Mouse (Mus musculus): ENCODE measurements around the gene Smarcd1.
A peak's percentile ranks its signal among the peaks of the same experiment; 100 is the strongest.
"Not testable (repeated sequence)": the region's sequence is repeated elsewhere in the genome, so short reads cannot be mapped to it uniquely, and the experiment has no call there.

Gene Smarcd1

DNA sequence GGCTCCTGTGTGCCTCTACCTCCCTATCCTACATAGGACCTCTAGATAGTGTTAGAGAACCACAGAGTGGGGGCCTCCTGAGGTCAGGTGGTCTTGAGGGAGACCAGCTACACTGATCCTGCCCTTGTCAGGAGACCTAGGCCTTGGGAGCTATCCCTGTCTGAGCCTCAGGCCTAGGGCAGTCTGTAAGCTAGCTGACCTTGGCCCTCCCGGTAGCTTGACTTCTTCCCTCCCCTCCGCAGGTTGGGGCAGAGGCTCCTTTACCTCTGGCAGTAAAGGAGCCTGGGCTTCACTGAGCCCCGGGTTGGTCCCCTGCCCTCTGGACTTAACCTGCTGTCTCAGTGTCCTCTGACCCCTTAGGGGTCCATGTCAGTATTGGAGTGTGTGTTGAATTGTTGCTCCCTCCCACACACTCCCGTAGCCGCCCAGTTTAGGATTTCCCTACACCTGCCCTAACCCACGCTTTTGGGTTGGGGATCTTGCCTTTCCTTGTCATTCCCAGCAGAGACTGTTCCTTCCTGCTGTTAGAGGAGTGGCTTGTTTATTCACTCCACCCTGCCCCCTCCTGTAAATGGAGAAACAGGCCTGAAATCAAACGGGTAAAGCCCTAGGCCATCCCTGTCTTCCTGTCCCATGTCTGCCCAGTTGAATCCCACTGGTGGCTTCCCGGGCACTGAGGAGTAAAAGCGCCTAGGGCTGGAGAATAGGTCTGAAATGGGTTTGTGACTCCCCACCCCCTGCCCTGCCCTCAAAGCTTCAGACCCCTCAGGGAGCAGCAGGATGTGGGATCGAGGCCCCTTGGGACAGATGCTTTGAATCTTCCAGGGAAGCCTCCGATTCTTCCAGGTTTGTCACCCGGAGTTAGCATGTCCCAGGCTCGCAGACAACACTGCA lies 11.0 kb downstream of the Smarcd1 start:
- DNase-seq (ENCODE audit: extremely low read depth, insufficient read length, low spot score), result no peak

DNA sequence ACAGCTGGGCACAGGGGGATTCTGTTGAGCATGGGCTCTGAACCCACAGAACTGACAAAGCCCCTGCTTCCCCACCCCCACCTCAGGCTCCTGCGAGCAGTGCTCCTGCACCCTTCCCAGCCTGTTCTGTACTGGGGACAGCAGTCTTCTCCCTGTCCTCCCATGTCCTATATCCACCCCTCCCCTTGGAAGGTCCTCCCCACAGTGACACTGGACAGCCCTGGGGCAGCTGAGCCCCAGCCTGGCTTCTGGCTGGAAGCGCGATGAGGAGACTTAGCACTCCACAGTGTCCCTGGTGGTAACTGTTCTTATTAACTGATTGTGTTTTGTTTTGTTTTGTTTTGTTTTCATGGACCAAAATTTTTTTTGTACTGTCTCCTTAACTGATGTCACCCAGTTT lies 11.6 kb downstream of the Smarcd1 start:
- DNase-seq (ENCODE audit: extremely low read depth, insufficient read length, low spot score), result no peak

DNA sequence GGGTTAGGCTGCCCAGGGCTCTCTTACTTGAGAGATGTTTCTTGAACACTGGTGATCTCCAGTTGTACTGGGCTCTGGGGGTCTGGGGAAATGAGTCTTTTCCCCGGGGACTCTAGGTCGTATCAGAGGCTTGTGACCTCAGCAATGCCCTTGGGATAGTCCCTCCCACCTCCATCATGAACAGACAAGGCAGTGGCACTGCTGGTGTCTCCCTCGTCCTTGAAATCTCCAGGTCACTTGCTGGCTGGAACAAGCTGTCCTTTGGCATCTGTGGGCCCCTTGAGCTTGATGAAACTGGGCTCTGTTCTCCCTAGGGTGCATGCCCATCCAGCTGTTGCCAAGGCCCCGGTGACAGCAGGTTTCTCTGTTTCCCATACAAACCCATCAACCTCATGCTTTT lies 12.3 kb downstream of the Smarcd1 start:
- no peak for DNase-seq (ENCODE audit: extremely low read depth, insufficient read length, low spot score)

DNA sequence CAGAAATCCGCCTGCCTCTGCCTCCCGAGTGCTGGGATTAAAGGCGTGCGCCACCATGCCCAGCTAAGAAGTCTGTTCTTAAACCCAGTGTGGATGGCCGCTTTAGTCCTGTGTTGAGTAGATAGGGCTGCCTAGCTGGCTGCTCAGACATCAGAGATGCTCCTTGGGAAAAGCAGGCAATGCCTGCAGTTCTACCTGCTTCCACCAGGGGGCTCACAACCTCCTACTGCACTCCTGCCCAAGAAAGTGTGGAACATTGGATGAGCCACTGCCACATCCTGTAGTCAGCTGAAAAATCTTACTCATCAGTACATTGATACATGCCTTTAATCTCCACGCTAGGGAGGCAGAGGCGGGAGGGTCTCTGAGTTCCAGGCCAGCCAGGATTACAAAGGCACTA lies 12.9 kb downstream of the Smarcd1 start:
- DNase-seq (ENCODE audit: extremely low read depth, insufficient read length, low spot score), result peak; percentile 52

DNA sequence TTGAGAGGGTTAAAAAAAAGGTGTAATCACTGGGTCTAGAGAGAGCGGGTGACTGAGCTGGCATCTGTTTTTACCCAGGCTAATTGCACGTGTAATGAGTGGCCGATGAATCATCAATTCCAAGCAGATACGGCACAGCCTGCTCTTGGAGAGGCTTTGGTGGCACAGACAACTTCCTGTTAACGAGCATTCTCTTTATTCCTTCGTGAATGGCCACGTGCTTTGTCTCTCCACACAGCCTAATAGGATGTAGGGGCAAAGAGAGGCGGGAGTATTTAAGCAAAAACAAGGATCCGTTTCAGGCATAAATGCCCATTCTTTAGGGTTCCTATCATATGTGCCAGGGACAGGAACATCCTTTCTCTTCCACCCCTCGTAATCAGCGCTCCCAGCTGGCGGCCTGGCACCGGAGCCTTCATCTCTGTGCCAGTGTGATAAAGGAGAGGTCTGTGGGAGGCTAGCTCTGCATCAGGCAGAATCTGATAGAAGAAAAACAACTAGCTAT lies 13.5 kb downstream of the Smarcd1 start:
- no peak for DNase-seq (ENCODE audit: extremely low read depth, insufficient read length, low spot score)

DNA sequence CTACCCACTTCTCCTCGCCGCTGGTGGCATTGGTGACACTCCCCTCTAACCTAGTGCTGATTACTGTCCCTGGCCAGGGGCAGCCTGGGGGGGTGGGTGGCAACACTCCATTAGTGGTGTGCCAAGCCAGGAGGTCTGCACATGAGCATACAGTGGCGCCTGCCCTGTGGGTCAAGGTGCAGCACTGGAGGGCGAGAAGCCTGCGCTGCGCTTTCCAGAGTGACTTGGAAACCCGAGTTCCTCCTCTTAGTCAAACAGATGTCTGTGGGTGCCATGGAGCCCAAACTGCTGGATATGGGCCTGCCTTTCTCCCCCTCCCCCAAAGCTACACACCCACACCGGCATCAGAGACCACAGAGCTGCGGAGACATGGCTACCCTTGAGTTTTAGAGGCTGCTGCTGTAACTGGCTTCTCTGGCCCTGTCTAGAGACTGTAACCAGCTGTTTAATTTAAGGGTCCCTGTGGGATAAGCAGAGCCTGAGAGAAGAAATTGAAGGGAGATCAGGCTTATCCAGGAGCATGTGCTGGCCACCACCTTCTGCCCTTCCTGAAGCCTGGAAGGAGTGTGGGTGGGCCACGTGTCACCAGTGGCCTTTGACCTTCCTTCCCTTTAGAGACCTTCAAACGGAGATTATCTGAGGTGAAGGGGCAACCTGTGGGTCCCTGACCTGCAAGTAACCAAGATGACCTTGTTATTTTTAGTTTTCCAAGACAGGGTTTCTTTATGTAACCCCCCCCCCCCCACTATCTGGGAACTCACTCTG lies 14.2 kb downstream of the Smarcd1 start:
- DNase-seq (ENCODE audit: extremely low read depth, insufficient read length, low spot score), result no peak

DNA sequence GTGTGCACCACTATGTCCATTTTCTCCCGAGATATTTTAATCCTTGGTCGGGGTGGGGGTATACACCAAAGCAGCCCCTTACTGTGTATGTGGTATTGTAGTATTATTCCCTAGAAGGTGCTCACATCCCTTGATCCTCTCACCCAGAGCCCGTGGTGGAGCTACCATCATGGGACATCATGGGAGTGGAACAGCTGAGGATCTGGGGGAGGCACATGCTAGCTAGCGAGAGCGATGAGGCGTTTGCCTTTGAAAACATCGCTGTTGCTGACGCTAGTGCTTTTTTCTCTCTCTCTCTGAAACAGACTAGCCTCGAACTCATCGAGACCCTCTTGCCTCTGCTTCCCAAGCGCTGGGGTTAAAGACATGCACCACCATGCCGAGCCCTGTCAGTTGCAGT lies 14.9 kb downstream of the Smarcd1 start:
- no peak for DNase-seq (ENCODE audit: extremely low read depth, insufficient read length, low spot score)

DNA sequence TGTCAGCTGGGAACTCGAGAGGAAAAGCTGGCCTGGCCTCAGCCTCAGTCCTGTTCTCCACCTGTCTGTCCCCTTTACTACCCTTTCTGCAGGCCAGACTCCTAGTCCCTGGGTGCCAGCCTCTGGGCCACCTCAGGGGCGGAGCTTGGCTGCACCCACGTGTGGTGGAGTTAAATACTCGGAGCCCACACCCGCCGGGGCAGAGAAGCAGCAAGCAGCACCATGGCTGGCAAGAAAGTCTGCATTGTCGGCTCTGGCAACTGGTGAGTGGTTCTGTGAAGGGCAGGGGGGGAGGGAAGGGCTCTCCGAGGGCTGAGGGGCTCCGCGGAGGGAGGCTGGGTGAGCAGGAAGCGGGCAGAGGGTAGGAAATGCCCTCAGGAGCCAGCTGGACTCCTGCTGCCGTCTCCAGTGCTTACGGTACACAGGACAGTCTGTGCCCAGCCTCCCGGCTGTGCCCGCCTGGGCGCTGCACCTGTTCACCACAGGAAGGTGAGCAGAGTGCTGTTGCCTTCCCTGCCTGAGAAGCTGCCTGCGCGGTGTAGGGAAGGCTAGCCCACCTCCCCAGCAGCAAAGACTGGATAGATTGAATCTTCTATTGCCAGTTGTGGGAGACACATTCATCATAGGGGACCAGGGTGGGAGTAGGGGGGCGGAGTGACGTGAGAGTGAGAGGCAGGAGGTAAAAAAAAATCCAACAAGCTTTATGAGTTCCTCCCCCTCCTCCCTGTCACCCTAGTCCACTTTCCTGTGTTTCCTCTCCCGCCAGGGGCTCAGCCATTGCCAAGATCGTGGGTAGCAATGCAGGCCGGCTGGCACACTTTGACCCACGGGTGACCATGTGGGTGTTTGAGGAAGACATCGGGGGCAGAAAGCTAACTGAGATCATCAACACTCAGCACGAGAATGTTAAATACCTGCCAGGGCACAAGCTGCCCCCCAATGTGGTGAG lies 15.7 kb downstream of the Smarcd1 start, which contains the start of gene Gpd1:
Gene Gpd1, plus strand, starts transcription at position 130 of the 949 bp plus-strand sequence.
- DNase-seq (ENCODE audit: extremely low read depth, insufficient read length, low spot score), result no peak

DNA sequence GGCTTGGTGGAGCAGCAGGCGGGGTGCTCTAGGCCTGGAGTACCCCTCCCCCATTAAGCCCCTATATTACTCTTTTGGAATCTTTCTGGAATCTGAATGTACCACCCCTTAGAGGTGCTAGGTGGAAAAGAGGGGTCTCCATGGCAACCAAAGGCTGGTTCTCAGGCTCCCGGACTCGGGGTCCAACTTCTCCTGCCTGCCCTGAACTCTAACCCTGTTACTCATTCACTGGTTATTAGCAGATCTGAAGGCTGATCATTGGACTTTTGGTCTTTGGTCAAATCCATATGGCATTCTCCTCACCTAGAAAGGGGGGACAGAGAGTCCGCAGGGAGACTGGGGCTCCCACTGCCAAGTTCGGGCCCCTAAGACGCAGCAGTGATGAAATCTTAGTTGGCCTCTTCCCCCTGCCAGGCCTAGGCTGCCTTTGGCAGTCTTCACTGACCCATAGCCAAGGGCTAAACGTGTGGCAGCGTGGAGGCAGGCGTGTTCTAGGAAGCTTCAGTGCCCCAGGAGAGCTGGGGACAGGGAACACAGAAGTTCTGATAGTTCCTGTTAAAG lies 16.6 kb downstream of the Smarcd1 start:
- DNase-seq (ENCODE audit: extremely low read depth, insufficient read length, low spot score), result no peak

DNA sequence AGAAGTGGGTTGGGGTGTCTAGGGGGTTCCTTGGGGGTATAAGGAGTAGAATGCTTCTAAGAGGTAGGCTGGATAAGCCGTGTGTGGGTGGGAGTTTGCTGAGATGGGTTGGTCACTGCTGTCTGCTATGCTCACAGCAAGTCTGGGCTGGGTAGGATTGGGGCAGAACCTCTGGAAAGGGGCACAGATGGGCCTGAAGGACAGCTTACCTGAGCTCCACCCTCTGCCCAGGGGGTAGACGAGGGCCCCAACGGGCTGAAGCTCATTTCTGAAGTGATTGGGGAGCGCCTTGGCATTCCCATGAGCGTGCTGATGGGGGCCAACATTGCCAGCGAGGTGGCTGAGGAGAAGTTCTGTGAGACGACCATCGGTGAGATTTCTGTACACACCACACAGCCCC lies 17.9 kb downstream of the Smarcd1 start:
- no peak for DNase-seq (ENCODE audit: extremely low read depth, insufficient read length, low spot score)

DNA sequence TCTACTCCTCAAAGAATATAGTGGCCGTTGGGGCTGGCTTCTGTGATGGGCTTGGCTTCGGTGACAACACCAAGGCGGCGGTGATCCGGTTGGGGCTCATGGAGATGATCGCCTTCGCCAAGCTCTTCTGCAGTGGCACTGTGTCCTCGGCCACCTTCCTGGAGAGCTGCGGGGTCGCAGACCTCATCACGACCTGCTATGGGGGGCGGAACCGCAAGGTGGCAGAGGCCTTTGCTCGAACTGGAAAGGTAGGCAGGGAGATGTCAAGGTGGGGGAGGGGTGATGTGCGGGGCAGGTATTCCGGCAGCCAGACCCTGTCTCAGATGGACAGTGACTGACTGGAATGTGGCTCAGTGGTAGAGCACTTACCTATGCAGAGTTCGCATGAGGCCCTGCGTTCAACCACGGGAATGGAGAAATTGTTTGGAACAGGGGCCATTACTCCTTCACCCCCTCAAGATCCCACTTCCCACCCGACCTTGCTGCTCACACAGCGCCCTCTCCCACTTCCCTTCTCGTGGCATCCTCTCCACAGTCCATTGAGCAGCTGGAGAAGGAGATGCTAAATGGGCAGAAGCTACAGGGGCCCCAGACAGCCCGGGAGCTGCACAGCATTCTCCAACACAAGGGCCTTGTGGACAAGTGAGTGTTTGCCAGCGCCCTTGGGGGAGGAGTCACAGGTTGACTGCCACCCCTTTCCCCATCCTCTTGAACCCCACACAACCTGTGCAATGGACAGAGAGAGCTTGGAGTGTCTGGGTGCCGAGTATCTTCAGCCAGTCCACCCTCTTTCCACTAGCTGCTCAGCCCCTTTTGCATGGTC lies 20.2 kb downstream of the Smarcd1 start:
- DNase-seq (ENCODE audit: extremely low read depth, insufficient read length, low spot score), result no peak

DNA sequence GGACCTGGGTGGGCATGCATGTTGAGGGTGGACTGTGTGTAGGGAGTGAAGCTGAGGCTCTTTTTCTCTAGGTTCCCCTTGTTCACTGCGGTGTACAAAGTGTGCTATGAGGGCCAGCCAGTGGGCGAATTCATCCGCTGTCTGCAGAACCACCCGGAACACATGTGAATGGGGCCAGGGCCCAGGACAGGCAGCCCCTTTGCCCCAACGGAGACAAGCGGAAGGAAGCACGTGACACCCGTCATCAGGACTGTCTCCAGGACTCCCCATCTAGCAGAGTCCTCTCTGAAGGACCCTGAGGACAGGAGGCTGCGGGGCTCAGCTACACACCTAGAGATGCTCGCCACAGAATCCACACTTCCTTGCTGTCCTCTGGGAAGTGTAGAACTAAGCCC lies 21.2 kb downstream of the Smarcd1 start:
- DNase-seq (ENCODE audit: extremely low read depth, insufficient read length, low spot score), result no peak

DNA sequence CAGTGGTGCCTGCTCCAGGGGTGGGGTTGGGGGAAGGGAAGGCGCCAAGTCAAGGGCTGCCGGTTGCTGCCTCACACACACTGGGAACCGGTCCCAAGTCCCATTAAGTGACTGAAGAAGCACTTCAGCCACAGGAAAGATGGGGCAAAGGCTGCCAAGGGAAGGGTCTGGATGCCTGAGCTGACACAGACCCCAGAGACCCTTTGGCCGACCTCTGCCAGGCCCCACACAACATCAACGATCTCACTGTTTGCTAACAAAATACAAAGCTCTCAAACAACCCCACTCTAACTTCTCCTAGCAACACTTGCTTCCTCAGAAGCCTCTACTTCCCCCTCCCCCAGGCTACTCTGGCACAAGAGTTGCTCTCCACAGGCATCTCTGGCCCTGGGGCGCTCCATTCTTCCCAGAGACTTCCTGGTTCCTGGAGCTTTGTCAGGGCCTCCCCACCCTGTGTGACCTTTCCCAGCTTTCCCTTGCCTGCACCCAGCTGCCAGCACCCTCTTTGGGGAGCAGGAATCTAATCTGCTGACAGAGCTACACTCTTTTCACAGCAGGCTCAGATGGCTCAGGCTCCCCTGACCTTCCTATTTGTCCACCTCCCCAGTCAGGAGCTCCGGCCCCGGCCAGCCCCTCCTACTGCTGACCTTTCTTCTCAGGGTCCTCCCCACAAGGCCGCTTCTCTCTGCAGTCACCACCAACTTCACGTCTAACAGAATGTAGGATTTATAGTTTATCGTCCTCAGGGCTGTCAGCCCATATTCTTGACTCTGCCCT lies 21.8 kb downstream of the Smarcd1 start:
- DNase-seq (ENCODE audit: extremely low read depth, insufficient read length, low spot score), result peak; percentile 76

DNA sequence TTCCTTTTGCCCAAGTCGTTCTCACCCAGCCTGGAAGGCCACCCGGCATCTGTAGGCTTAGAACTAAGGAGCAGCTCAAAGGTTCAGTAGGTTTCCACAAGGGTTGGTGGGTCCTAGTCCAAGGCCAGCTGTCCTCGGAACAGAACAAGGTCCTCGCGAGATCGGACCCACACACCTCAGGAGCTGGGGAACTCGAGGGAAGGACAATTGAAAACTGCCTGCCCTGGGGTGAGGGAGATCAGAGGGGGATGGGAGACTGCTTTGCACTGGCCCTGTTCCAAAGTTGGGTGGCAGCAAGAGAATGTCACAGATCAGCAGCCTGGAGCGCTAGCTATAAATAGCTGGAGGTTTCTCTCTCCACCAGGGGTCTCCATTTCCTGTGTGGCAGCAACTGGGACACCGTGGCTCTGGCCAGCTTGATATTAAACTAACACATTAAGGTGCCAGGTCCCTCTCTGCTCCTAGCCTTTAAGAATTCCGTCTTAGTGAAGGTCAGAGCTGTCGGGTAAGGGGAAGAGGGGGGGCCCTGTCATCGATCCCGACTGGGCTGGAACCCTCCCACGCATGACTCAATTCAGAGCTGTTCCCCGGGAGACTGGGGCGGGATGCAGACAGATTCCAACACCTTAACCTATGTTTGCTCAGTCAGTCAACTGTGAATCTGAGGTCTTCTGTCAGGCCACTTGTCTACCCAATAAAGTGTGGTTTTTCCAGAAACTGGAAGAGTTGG lies 22.5 kb downstream of the Smarcd1 start:
- DNase-seq (ENCODE audit: extremely low read depth, insufficient read length, low spot score), result peak; percentile 78

DNA sequence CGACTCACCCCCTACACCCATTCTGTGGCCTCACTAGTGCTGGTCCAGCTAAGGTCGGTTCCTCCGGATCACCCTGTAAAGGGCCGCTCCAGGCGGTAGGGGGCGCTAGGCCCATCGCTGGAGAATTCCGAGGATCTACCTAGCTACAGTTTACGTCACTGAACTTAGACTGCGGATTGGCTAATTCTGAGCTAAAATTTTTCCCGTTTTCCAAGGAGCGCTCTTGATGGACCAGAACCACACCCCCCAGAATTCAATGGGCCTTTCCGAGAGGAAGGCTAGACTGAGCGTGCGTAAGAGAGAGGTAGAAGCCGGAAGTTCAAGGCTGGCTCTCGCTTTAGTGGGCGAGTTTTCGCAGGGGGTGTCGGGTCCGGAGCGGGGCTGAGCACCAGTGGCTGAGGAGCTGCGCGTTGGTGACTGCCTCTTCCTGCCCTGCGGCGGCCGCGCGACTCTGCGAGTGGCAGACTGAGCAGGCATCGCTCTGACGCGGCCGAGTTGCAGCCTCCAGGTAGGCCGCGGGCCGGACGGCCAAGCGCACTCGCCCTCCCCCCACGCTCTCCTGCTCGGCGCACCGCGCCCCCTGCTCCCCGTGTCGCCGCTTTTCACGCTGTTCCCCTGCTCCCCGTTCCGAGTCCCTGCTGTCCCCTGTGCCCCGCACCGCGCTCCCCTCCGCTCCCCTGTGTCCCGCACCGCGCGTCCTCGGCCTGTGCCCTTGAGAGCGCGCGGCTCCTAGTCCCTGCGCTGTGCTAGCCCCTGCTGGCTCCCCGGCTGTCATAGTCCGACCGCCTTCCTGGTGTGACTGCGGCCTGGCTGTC lies 23.6 kb downstream of the Smarcd1 start, which contains the start of gene Cox14:
Gene Cox14, plus strand, starts transcription at position 278 of the 815 bp plus-strand sequence.
- peak; percentile 96 for DNase-seq (ENCODE audit: extremely low read depth, insufficient read length, low spot score)

DNA sequence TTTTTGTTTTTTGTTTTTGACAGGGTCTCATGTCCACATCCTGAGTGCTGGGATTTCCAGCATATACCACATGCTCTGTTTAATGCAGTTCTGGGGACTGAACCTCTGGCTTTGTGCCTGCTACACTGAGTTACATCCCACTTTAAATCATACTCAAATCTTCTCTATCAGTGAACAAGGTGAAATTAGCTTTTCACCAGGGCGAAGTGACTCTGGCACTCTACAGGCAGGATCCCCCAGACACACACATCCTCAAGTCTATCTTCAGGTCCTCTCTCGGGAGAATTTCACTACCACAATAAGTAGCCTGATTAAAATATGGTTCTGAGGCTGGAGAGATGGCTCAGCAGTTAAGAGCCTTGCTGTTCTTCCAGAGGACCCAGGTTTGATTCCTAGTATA lies 24.6 kb downstream of the Smarcd1 start:
- no peak for DNase-seq (ENCODE audit: extremely low read depth, insufficient read length, low spot score)

DNA sequence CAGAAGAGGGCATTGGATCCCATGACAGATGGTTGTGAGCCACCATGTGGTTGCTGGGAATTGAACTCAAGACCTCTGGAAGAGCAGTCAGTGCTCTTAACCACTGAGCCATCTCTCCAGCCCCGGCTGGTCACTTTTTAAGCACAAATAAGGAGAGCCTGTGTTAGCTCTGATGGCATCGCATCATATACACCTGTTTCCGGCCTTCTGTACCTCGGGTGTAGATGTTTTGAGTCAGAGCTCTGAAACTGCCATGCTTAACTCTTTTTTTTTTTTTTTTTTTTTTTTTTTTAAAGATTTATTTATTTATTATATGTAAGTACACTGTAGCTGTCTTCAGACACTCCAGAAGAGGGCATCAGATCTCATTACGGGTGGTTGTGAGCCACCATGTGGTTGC lies 25.1 kb downstream of the Smarcd1 start:
- not testable (repeated sequence) for DNase-seq (ENCODE audit: extremely low read depth, insufficient read length, low spot score)

All from 3134 (cell line).